Mouse (Mus musculus) C2C12 (cell line): ENCODE measurements at regions not wholly inside any gene's neighbourhood (a gene's known extent, or its start where the extent isn't known, plus 50 kb on each side); places are given as distances from the start of the nearest gene placed in this dataset.

ENCODE experiments used
- CTCF ChIP-seq: IDR thresholded peaks from one replicate; pipeline ENCODE4 v1.5.1; 2011; ENCODE audit not compliant: control insufficient read depth, insufficient read depth, insufficient read length
- MYOG ChIP-seq: IDR thresholded peaks from one replicate; pipeline ENCODE4 v1.6.1; 2011; ENCODE audit not compliant: control insufficient read depth, insufficient read length; ENCODE audit errors: extremely low read depth
- USF1 ChIP-seq: IDR thresholded peaks from one replicate; pipeline ENCODE4 v1.6.1; 2011; ENCODE audit warnings: low read depth, mild to moderate bottlenecking, control low read depth, moderate library complexity

DNA sequence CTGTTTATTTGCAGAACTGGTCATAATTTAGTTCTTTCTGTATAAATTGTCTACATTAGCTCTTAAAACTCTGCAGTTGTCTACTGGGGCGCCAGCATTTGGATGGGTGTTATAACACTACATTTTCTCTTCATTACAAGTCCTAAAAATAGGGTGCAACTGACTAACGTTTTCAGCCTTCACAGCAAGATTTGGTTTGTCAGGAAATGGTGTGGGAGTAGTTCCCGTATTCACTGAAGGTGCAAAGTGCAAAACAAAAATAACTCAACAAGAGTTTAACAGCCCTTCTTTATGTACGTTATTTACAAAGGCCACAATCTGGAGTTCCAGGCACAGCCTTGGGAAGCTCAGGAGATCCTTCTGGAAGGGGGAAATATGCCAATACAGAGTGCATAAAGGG, 642.7 kb downstream of the Car8 start:
- TF ChIP-seq CTCF (no peak), USF1 (no peak), MYOG (no peak)
